Mouse (Mus musculus): Measurements from ENCODE around the gene Themis2. TPM values are rescaled to one million over a fixed set of nuclear protein-coding genes. Genes with fewer than 3 reads are reported as not detected.
"Not testable (repeated sequence)": the region's sequence is repeated elsewhere in the genome, so short reads cannot be mapped to it uniquely, and the experiment has no call there.

Gene Themis2
- polyA plus RNA-seq, 1 experiment from 2014 or later, result 0.96 TPM

- Histone ChIP-seq H3K9ac (no peak overlapping the region), H3K27ac (no peak overlapping the region), H3K27me3 (no peaks in the 10 kb centered on the region), H3K4me2 (no peak overlapping the region), H3K9me3 (no peaks in the 10 kb centered on the region), H3K4me3 (no peak overlapping the region), H3K36me3 (peaks cover 92% of the 10 kb centered on the region), H3K4me1 (no peaks in the 10 kb centered on the region)
- WGBS, result 75% methylated on average over 3 of the region's 3 CpGs
- ATAC-seq (ENCODE audit: borderline replicate concordance, extremely low read depth, low FRiP score, low TSS enrichment), result no peak
Measured at GRCm38 (mm10) chr4:132774905-132775304, 21.3 kb downstream of the Themis2 start.

DNA sequence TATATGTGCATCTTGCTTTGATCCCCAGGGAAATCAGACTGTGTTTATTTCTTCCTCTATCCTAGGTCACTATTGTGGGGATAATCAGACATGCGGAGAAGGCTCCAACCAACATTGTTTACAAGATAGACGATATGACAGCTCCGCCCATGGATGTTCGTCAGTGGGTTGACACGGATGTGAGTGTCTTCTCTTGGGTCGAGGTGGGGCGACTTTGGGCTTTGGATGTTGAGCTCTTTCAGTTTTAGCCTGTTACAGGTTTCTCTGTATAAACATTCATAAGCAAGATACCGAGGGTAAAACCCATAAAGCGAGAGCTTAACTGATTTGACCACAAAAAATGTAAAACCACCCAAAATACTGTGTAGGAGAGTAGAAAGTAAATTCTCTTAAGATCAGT lies 24.4 kb downstream of the Themis2 start:
- Histone ChIP-seq H3K36me3 (peaks cover 65% of the 10 kb centered on the region), H3K4me1 (peaks cover 11% of the 10 kb centered on the region)
- no peak for ATAC-seq (ENCODE audit: borderline replicate concordance, extremely low read depth, low FRiP score, low TSS enrichment)

DNA sequence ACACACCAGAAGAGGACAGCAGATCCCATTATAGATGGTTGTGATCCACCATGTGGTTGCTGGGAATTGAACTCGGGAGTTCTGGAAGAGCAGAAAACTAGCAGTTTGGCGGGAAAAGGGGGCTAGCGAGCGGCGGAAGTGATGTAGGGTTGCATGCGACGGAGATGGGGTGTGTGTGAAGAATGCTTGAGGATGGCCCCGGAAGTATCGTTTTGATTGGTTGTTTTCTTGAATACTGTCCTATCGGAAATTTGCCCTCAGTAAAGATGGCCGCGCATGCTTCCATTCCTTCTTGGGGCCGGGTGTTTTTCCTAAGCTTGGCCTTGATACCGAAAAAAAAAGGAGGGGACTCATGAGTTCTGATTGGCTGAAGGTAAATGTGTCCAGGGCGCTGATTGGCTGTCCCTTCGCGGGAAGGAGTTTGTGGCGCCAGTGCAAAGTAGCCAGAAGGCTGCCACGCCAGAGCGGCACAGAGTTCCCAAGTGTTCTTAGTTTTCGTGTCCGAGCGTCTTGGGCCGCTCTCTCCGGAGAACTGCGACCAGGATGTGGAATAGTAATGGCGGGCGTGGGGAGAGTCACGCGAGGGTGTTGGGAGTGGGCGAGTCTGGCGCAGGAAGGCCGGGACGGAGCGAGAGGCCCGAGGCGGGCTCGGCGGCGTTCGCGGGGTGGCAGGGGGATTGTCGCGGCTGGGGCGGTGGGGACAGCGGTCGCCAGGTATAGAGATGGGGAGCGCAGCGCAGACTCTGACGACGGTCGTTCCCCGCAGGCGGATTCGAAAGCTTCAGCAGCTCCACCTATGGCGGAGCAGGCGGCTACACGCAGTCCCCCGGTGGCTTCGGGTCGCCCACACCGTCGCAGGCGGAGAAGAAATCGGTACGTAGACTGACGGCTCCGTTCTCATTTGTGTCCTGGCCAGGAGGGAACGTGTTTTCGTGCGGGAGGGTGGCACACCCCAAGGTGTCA lies 28.0 kb downstream of the Themis2 start, which contains the start of gene Rpa2:
Gene Rpa2 (plus strand): TSS at position 419 of the 963 bp plus-strand sequence.
- Histone ChIP-seq H3K4me2 (peak within 1 kb of the TSS; percentile 59), H3K4me1 (peaks cover 11% of the 10 kb centered on the region), H3K27me3 (no peaks in the 10 kb centered on the region), H3K27ac (peak within 1 kb of the TSS; percentile 69), H3K36me3 (peaks cover 31% of the 10 kb centered on the region), H3K9ac (peak within 1 kb of the TSS; percentile 79), H3K9me3 (no peaks in the 10 kb centered on the region), H3K4me3 (peak within 1 kb of the TSS; percentile 78)
- under 1% methylated on average over 71 of the region's 71 CpGs for WGBS
- peak; percentile 97 for ATAC-seq (ENCODE audit: borderline replicate concordance, extremely low read depth, low FRiP score, low TSS enrichment)

More for the DNA sequence above, 24.4 kb downstream of the Themis2 start:
- Histone ChIP-seq H3K4me2 (no peak overlapping the region), H3K27ac (no peak overlapping the region), H3K9ac (no peak overlapping the region), H3K27me3 (no peaks in the 10 kb centered on the region), H3K9me3 (no peaks in the 10 kb centered on the region), H3K4me3 (no peak overlapping the region)
- 73% methylated on average over 9 of the region's 9 CpGs for WGBS

GRCm38 (mm10) chr4:132763125-132763524 lies 33.1 kb downstream of the Themis2 start:
- not testable (repeated sequence) for H3K27me3 ChIP-seq; H3K4me3 ChIP-seq; H3K4me2 ChIP-seq; H3K36me3 ChIP-seq; H3K4me1 ChIP-seq; H3K9ac ChIP-seq; H3K27ac ChIP-seq; H3K9me3 ChIP-seq; ATAC-seq (ENCODE audit: borderline replicate concordance, extremely low read depth, low FRiP score, low TSS enrichment)
- 80% methylated on average over 3 of the region's 3 CpGs for WGBS

- no peak overlapping the region for H3K4me2 ChIP-seq
- H3K4me1 ChIP-seq, result peaks cover 2% of the 10 kb centered on the region
- ATAC-seq (ENCODE audit: borderline replicate concordance, extremely low read depth, low FRiP score, low TSS enrichment), result no peak
- WGBS, result 60% methylated on average over 6 of the region's 6 CpGs
- H3K27ac ChIP-seq, result no peak overlapping the region
- H3K27me3 ChIP-seq, result peaks cover 6% of the 10 kb centered on the region; the same call in 1 of the 2 replicates
- H3K9ac ChIP-seq, result no peak overlapping the region
- no peaks in the 10 kb centered on the region for H3K36me3 ChIP-seq
- no peak overlapping the region for H3K4me3 ChIP-seq
- no peaks in the 10 kb centered on the region for H3K9me3 ChIP-seq
Measured at GRCm38 (mm10) chr4:132762602-132763001, 33.6 kb downstream of the Themis2 start.

- H3K27me3 ChIP-seq, result peaks cover 12% of the 10 kb centered on the region; the same call in 1 of the 2 replicates
- H3K4me1 ChIP-seq, result peaks cover 12% of the 10 kb centered on the region; the same call in 1 of the 2 replicates
- no peaks in the 10 kb centered on the region for H3K9me3 ChIP-seq
- no peak overlapping the region for H3K4me3 ChIP-seq
- ATAC-seq (ENCODE audit: borderline replicate concordance, extremely low read depth, low FRiP score, low TSS enrichment), result no peak
- no peaks in the 10 kb centered on the region for H3K36me3 ChIP-seq
- H3K27ac ChIP-seq, result no peak overlapping the region
- no peak overlapping the region for H3K4me2 ChIP-seq
- WGBS, result 44% methylated on average over 3 of the region's 3 CpGs
- H3K9ac ChIP-seq, result no peak overlapping the region
Measured at GRCm38 (mm10) chr4:132760296-132760695, 35.9 kb downstream of the Themis2 start.

GRCm38 (mm10) chr4:132757633-132758351 lies 38.4 kb downstream of the Themis2 start:
- 0 out of 2 replicates have a peak overlapping the region, but pooled peaks have one; percentile 48 for H3K4me3 ChIP-seq
- H3K4me2 ChIP-seq, result peak overlapping the region; percentile 94
- H3K27ac ChIP-seq, result no peak overlapping the region
- no peak for ATAC-seq (ENCODE audit: borderline replicate concordance, extremely low read depth, low FRiP score, low TSS enrichment)
- H3K36me3 ChIP-seq, result no peaks in the 10 kb centered on the region
- WGBS, result 76% methylated on average over 7 of the region's 7 CpGs
- H3K9me3 ChIP-seq, result no peaks in the 10 kb centered on the region
- H3K27me3 ChIP-seq, result peaks cover 12% of the 10 kb centered on the region; the same call in 1 of the 2 replicates
- peaks cover 12% of the 10 kb centered on the region; the same call in 1 of the 2 replicates for H3K4me1 ChIP-seq
- H3K9ac ChIP-seq, result no peak overlapping the region

DNA sequence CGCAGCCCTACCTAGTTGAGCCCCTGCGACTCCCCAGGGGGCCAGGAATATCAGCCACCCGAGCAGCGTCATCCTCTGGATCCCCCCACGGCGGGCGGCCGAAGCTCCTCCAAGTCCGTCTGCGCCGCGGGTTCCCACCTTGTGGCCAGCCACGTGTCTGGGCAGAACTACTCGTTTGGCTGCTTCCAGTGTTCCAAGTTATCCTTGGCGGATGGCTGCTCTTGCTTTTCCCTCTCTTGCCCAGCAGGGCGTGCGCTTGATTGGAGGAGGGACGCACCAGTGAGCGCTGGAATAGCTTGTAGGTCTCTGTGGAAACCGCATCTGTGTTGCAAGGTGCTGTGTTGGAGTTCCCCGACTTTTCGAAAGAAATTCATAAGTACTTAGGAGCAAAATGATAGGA lies 39.2 kb downstream of the Themis2 start, which contains the start of gene Smpdl3b:
Gene Smpdl3b (minus strand): TSS at position 279 of the 400 bp plus-strand sequence.
- H3K4me2 ChIP-seq, result peak within 1 kb of the TSS; percentile 94
- H3K27me3 ChIP-seq, result peaks cover 12% of the 10 kb centered on the region; the same call in 1 of the 2 replicates
- H3K27ac ChIP-seq, result no peak within 1 kb of the TSS
- H3K9me3 ChIP-seq, result no peaks in the 10 kb centered on the region
- ATAC-seq (ENCODE audit: borderline replicate concordance, extremely low read depth, low FRiP score, low TSS enrichment), result peak; percentile 75; the same call in 1 of the 2 replicates
- H3K4me3 ChIP-seq, result peak within 1 kb of the TSS; percentile 48
- peaks cover 12% of the 10 kb centered on the region; the same call in 1 of the 2 replicates for H3K4me1 ChIP-seq
- H3K9ac ChIP-seq, result peak within 1 kb of the TSS; percentile 52
- no peaks in the 10 kb centered on the region for H3K36me3 ChIP-seq
- WGBS, result 1% methylated on average over 22 of the region's 22 CpGs

GRCm38 (mm10) chr4:132752992-132753391 lies 43.2 kb downstream of the Themis2 start:
- H3K27me3 ChIP-seq, result peaks cover 9% of the 10 kb centered on the region; the same call in 1 of the 2 replicates
- H3K4me1 ChIP-seq, result peaks cover 12% of the 10 kb centered on the region; the same call in 1 of the 2 replicates
- H3K36me3 ChIP-seq, result no peaks in the 10 kb centered on the region
- no peak overlapping the region for H3K9ac ChIP-seq
- no peak overlapping the region for H3K27ac ChIP-seq
- H3K4me2 ChIP-seq, result no peak overlapping the region
- H3K4me3 ChIP-seq, result no peak overlapping the region
- H3K9me3 ChIP-seq, result no peaks in the 10 kb centered on the region
- WGBS, result 43% methylated on average over 6 of the region's 6 CpGs
- no peak for ATAC-seq (ENCODE audit: borderline replicate concordance, extremely low read depth, low FRiP score, low TSS enrichment)

- Histone ChIP-seq H3K36me3 (no peaks in the 10 kb centered on the region), H3K27me3 (no peaks in the 10 kb centered on the region), H3K4me3 (no peak overlapping the region), H3K9me3 (no peaks in the 10 kb centered on the region), H3K27ac (no peak overlapping the region), H3K4me2 (no peak overlapping the region), H3K4me1 (no peaks in the 10 kb centered on the region), H3K9ac (no peak overlapping the region)
- 77% methylated on average over 6 of the region's 6 CpGs for WGBS
- ATAC-seq (ENCODE audit: borderline replicate concordance, extremely low read depth, low FRiP score, low TSS enrichment), result no peak
Measured at GRCm38 (mm10) chr4:132749258-132749982, 46.8 kb downstream of the Themis2 start.

DNA sequence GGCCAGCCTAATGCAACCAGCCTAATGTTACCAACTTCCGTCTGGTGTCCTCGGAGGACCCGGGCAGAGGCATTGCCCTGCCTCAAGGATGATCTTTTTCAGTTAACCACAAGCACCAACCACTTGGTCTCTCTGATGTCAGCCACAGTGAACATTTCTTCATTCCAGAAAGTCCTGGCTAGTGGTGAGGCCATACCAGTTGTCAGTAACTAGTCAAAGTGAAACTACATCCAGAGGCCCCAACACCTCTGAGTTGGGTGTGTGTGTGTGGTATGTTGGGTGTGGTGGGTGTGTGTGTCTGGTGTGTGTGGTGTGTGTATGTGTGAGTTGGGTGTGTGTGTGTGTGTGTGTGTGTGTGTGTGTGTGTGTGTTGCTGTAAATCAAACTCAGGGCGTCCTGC lies 47.4 kb downstream of the Themis2 start:
- H3K4me3 ChIP-seq, result no peak overlapping the region
- no peak overlapping the region for H3K4me2 ChIP-seq
- no peaks in the 10 kb centered on the region for H3K27me3 ChIP-seq
- no peaks in the 10 kb centered on the region for H3K9me3 ChIP-seq
- H3K36me3 ChIP-seq, result no peaks in the 10 kb centered on the region
- H3K4me1 ChIP-seq, result 0 out of 2 replicates have a peak, but pooled peaks cover 2% of the 10 kb centered on the region
- H3K9ac ChIP-seq, result no peak overlapping the region
- WGBS, result 96% methylated on average over 4 of the region's 4 CpGs
- no peak overlapping the region for H3K27ac ChIP-seq
- ATAC-seq (ENCODE audit: borderline replicate concordance, extremely low read depth, low FRiP score, low TSS enrichment), result no peak
